Mouse (Mus musculus) kidney, postnatal 0 days (tissue): ENCODE measurements around the gene Tomt. TPM values are rescaled to one million over a fixed set of nuclear protein-coding genes. Genes with fewer than 3 reads are reported as not detected.
A peak's percentile ranks its signal among the peaks of the same experiment; 100 is the strongest.

Experiments used
- ATAC-seq: fragments of 200-750 bp; cut with Nextera tagmentation; replicated peaks from 2 replicates; pipeline ENCODE4 v1.8.0; 2017; ENCODE audit warnings: low read depth, moderate number of reproducible peaks, moderate TSS enrichment, moderate library complexity; ENCODE audit not compliant: low FRiP score
- DNase-seq: peaks from one replicate; pipeline ENCODE4 v3.0.0-alpha.2; 2016; ENCODE audit warnings: low spot score
- H3K27ac ChIP-seq: fragments of 300-500 bp; sonication (generic); 2 replicates; pipeline ENCODE4 v1.5.1; 2014; ENCODE audit warnings: mild to moderate bottlenecking
- H3K27me3 ChIP-seq: fragments of 300-500 bp; sonication (generic); 2 replicates; pipeline ENCODE4 v1.6.1; 2014; ENCODE audit warnings: low read length, mixed read lengths; ENCODE audit not compliant: insufficient read depth
- H3K36me3 ChIP-seq: fragments of 300-500 bp; sonication (generic); 2 replicates; pipeline ENCODE4 v1.6.1; 2014; ENCODE audit warnings: low read length, mixed read lengths; ENCODE audit not compliant: insufficient read depth
- H3K4me1 ChIP-seq: fragments of 300-500 bp; sonication (generic); replicated peaks from 2 replicates; pipeline ENCODE4 v1.6.1; 2014; ENCODE audit warnings: antibody characterized with exemption, low read length, mixed read lengths; ENCODE audit not compliant: insufficient read depth
- H3K4me2 ChIP-seq: fragments of 300-500 bp; sonication (generic); 2 replicates; pipeline ENCODE4 v1.6.1; 2014; ENCODE audit warnings: mild to moderate bottlenecking, low read length, moderate library complexity, mixed read lengths
- H3K4me3 ChIP-seq: fragments of 300-500 bp; sonication (generic); replicated peaks from 2 replicates; pipeline ENCODE4 v1.5.1; 2014; ENCODE audit warnings: low read depth, low read length
- H3K9ac ChIP-seq: fragments of 300-500 bp; sonication (generic); 2 replicates; pipeline ENCODE4 v1.6.1; 2014; ENCODE audit warnings: low read depth, low read length
- H3K9me3 ChIP-seq: fragments of 300-500 bp; sonication (generic); replicated peaks from 2 replicates; pipeline ENCODE4 v1.6.1; 2016; ENCODE audit warnings: low read length, inconsistent platforms, mixed read lengths
- CTCF ChIP-seq: IDR thresholded peaks from 2 replicates; pipeline ENCODE4 v1.5.1; 2016; ENCODE audit warnings: antibody characterized with exemption, low read depth, mild to moderate bottlenecking, moderate library complexity
- WGBS: fragments of 180-500 bp; shearing (Covaris S2); extraction: QIAGEN DNeasy Blood & Tissue Kit; methylation state at CpG from one replicate; pipeline ENCODE4 v1.1.7; 2014; 5-methylcytosine and 5-hydroxymethylcytosine counted together
- polyA plus RNA-seq: library from polyadenylated mRNA; unstranded; fragments of >200 nt; fragmentation: Nextera tagmentation; extraction: Ambion mirVana; gene quantifications from 2 replicates; pipeline ENCODE4 v1.2.1, GENCODE M21; 2015

Gene Tomt
- polyA plus RNA-seq, 1 experiment from 2014 or later = 0.13 TPM

- DNase-seq = peak; percentile 100
- Histone ChIP-seq H3K9ac (peak overlapping the region; percentile 52), H3K9me3 (no peaks in the 10 kb centered on the region), H3K36me3 (no peaks in the 10 kb centered on the region; the same call in 1 of the 2 replicates), H3K27me3 (no peaks in the 10 kb centered on the region), H3K4me2 (peak overlapping the region; percentile 54), H3K27ac (peak overlapping the region; percentile 83), H3K4me1 (peaks cover 4% of the 10 kb centered on the region; the same call in 1 of the 2 replicates), H3K4me3 (peak overlapping the region; percentile 43)
- WGBS = under 1% methylated on average over 57 of the region's 57 CpGs
- TF ChIP-seq CTCF = no peak
- ATAC-seq = peak; percentile 98
Measured at GRCm38 (mm10) chr7:101896104-101897066, 9.8 kb downstream of the Tomt start.

DNA sequence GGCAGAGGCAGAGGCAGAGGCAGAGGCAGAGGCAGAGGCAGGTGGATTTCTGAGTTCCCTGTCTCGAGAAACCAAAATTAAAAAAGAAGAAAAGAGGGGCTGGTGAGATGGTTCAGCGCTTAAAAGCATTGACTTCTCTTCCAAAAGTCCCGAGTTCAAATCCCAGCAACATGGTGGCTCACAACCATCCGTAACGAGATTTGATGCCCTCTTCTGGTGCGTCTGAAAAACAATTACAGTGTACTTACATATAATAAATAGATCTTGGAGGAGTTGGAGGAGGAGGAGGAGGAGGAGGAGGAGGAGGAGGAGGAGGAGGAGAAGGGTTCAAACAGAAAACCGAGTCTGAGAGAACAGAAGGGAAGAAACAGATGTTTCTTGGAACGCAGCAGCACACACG, 10.5 kb downstream of the Tomt start:
- Histone ChIP-seq H3K36me3 (no peaks in the 10 kb centered on the region; the same call in 1 of the 2 replicates), H3K4me3 (peak overlapping the region; percentile 43), H3K9ac (no peak overlapping the region), H3K27me3 (no peaks in the 10 kb centered on the region), H3K27ac (no peak overlapping the region), H3K4me2 (peak overlapping the region; percentile 34), H3K4me1 (peaks cover 4% of the 10 kb centered on the region; the same call in 1 of the 2 replicates), H3K9me3 (no peaks in the 10 kb centered on the region)
- peak; percentile 33; the same call in 1 of the 2 replicates for TF ChIP-seq CTCF
- DNase-seq = no peak
- ATAC-seq = no peak
- 33% methylated on average over 9 of the region's 9 CpGs for WGBS

GRCm38 (mm10) chr7:101888460-101888859, 17.7 kb downstream of the Tomt start:
- Histone ChIP-seq H3K4me2 (no peak overlapping the region), H3K9me3 (no peaks in the 10 kb centered on the region), H3K27me3 (no peaks in the 10 kb centered on the region), H3K36me3 (no peaks in the 10 kb centered on the region), H3K4me1 (no peaks in the 10 kb centered on the region), H3K4me3 (no peak overlapping the region), H3K27ac (no peak overlapping the region), H3K9ac (no peak overlapping the region)
- TF ChIP-seq CTCF = no peak
- no peak for DNase-seq
- WGBS = 83% methylated on average over 4 of the region's 4 CpGs
- ATAC-seq = no peak

GRCm38 (mm10) chr7:101886274-101886673, 19.9 kb downstream of the Tomt start:
- TF ChIP-seq CTCF = no peak
- DNase-seq (no peak), ATAC-seq (no peak)
- Histone ChIP-seq H3K4me2 (no peak overlapping the region), H3K4me3 (no peak overlapping the region), H3K27me3 (no peaks in the 10 kb centered on the region), H3K36me3 (no peaks in the 10 kb centered on the region), H3K9ac (no peak overlapping the region), H3K27ac (no peak overlapping the region), H3K4me1 (0 out of 2 replicates have a peak, but pooled peaks cover 4% of the 10 kb centered on the region), H3K9me3 (no peaks in the 10 kb centered on the region)
- 83% methylated on average over 6 of the region's 6 CpGs for WGBS

DNA sequence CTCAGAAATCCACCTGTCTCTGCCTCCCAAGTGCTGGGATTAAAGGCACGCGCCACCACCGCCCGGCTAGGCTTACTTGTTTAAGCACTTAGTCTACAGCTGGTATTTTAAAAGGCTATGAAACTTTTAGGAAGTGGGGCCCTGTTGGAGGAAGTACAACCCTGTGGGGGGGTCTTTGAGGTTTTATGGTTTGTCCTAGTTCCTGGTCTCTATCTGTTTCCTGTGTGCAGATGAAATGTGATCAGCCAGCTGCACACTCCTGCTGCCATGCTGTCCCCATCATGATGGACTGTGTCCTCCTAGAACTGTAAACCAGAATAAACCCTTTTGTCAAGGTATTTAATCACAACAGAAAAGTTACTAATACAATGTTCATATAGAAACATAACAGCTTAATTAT, 22.0 kb downstream of the Tomt start:
- H3K36me3 ChIP-seq = no peaks in the 10 kb centered on the region
- no peaks in the 10 kb centered on the region for H3K9me3 ChIP-seq
- DNase-seq (no peak), ATAC-seq (no peak)
- TF ChIP-seq CTCF = no peak
- 0 out of 2 replicates have a peak, but pooled peaks cover 4% of the 10 kb centered on the region for H3K4me1 ChIP-seq
- WGBS = 97% methylated on average over 4 of the region's 4 CpGs
- H3K4me3 ChIP-seq = no peak overlapping the region
- no peak overlapping the region for H3K4me2 ChIP-seq
- no peak overlapping the region for H3K9ac ChIP-seq
- H3K27ac ChIP-seq = no peak overlapping the region
- no peaks in the 10 kb centered on the region for H3K27me3 ChIP-seq

- Histone ChIP-seq H3K27ac (no peak overlapping the region), H3K27me3 (no peaks in the 10 kb centered on the region), H3K36me3 (no peaks in the 10 kb centered on the region), H3K9me3 (no peaks in the 10 kb centered on the region), H3K9ac (no peak overlapping the region), H3K4me1 (0 out of 2 replicates have a peak, but pooled peaks cover 4% of the 10 kb centered on the region), H3K4me2 (no peak overlapping the region), H3K4me3 (no peak overlapping the region)
- DNase-seq (peak; percentile 29), ATAC-seq (no peak)
- 59% methylated on average over 9 of the region's 9 CpGs for WGBS
- TF ChIP-seq CTCF = no peak
Measured at GRCm38 (mm10) chr7:101882413-101883154, 23.6 kb downstream of the Tomt start.
